In the genomic region with DNA sequence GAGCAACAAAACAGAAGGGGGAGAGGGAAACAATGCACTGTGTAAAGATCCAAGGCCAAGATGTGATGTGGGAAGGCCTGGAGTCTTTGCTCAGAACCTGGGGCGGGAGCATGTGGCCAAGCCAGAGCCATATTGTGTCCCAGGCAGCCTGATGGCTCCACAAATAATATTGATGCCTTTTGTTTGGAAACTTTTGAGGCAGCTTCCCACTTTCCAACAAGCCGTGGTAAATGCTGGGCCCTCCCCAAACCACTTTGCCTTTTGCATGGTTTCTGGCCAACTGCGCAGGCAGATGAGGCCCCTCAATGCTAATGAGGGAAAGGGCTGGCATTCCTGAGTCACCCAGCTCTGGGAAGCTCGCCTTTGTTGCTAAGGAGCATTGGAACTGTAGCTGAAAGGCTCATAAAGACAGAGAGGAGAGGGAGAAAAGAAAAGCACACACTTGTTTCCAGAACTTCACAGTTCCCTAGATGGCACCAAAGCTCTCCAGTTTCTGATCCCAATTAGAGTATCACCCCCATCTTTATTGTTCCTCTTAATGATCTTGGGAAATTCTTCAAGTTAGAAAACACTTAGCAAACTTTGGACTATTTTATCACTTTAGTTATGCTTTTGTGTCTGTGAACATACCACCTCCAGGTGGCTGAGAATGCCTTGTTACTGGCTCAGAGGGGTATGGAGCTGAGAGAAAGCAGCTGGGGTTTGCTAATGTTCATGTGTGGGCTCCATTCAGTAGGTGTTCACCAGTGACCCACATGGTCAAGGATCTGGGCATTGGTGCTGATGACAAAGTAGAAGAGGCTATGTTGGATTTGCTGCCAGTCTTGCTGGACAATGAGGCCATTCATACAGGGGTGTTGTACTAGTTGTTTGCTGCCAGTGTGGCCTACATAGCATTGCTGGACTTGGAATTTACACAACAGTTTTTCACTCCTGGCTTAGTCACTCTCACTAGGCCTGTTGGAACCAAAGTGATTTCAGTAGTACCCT, we compare ENCODE assay signal across 10 mouse cellular contexts. TPM values are rescaled to one million over a fixed set of nuclear protein-coding genes. Genes with fewer than 3 reads are reported as not detected.
A peak's percentile ranks its signal among the peaks of the same experiment; 100 is the strongest.
DNase-seq lines count a peak whose midpoint lies in the region; ATAC-seq lines count a peak whose summit lies in the region.
"Had no signal": no experiment of that assay in that cellular context is flagged by ENCODE, and none has a peak within 500 bp of the region (broad histone marks: within the 10 kb centered on the region; RNA-seq: fewer than 3 reads in every experiment).

No protein-coding gene starts in this region.

- peaks cover 6% of the 10 kb centered on the region; the same call in 1 of the 2 replicates for H3K4me1 ChIP-seq in hindbrain, embryonic 12.5 days
- peaks cover 4% of the 10 kb centered on the region; the same call in 1 of the 2 replicates for H3K4me1 ChIP-seq in limb, embryonic 12.5 days (replicated peaks)

- WGBS in hindbrain, embryonic 12.5 days: 23% methylated on average over 4 of the region's 4 CpGs
- 47% methylated on average over 4 of the region's 4 CpGs for WGBS in limb, embryonic 12.5 days

- H3K9me3 ChIP-seq in hindbrain, embryonic 12.5 days (replicated peaks): no peaks in the 10 kb centered on the region
- no peaks in the 10 kb centered on the region for H3K9me3 ChIP-seq in limb, embryonic 12.5 days

- H3K27me3 ChIP-seq in hindbrain, embryonic 12.5 days: no peaks in the 10 kb centered on the region
- H3K27me3 ChIP-seq in limb, embryonic 12.5 days: no peaks in the 10 kb centered on the region

- peak; percentile 59 for DNase-seq in layer of hippocampus, adult 11-12 months (ENCODE audit: low spot score)
- no peak for DNase-seq in layer of hippocampus, adult 9-10 months (ENCODE audit: low spot score)
- DNase-seq in right cerebral cortex, postnatal 4 days: peak; percentile 12
- no peak for DNase-seq in adrenal gland, adult 2 months
- DNase-seq in lung, postnatal 14 days: no peak
- no peak for DNase-seq in kidney, adult 18-20 months

- no peak overlapping the region for H3K9ac ChIP-seq in hindbrain, embryonic 12.5 days
- no peak overlapping the region for H3K9ac ChIP-seq in limb, embryonic 12.5 days (replicated peaks)

- H3K4me3 ChIP-seq in hindbrain, embryonic 12.5 days: no peak overlapping the region
- no peak overlapping the region for H3K4me3 ChIP-seq in limb, embryonic 12.5 days (replicated peaks)

- H3K4me2 ChIP-seq in hindbrain, embryonic 12.5 days (replicated peaks): no peak overlapping the region
- H3K4me2 ChIP-seq in limb, embryonic 12.5 days: no peak overlapping the region

- H3K36me3 ChIP-seq in hindbrain, embryonic 12.5 days: no peaks in the 10 kb centered on the region
- no peaks in the 10 kb centered on the region for H3K36me3 ChIP-seq in limb, embryonic 12.5 days

- H3K27ac ChIP-seq in hindbrain, embryonic 12.5 days: peak overlapping the region; percentile 56
- 0 out of 2 replicates have a peak overlapping the region, but pooled peaks have one; percentile 29 for H3K27ac ChIP-seq in limb, embryonic 12.5 days

- peak; percentile 90 for ATAC-seq in hindbrain, embryonic 12.5 days (ENCODE audit: low FRiP score)
- no peak for ATAC-seq in limb, embryonic 12.5 days (ENCODE audit: insufficient number of reproducible peaks, insufficient read depth, low FRiP score, low TSS enrichment, low read depth)

RNA-seq across cellular contexts. Expression of a gene that starts 55.3 kb away (rescaled TPM):
- not detected in 2 replicates for polyA plus RNA-seq in hindbrain, embryonic 12.5 days (2016; fragmentation: Nextera tagmentation; extraction: Ambion mirVana)
- polyA plus RNA-seq in limb, embryonic 12.5 days (2016; fragmentation: Nextera tagmentation; extraction: Ambion mirVana): not detected in 2 replicates
- 1 to 10 TPM in 1 of 2 experiments, not detected in 1; 1.2 TPM for total RNA-seq in adrenal gland, adult 2 months (2021)
- polyA plus RNA-seq in adrenal gland, adult 2 months (2012; rRNA removed): not detected in 2 replicates
- polyA plus RNA-seq: cerebellum, adult 2 months; intestine, embryonic 14.5 days had no signal

Comparison
In these comparisons a context has a peak if more than half of its experiments do, and no peak if none do; other contexts are left out.
1. DNase-seq: peak in layer of hippocampus, adult 11-12 months (single experiment) and right cerebral cortex, postnatal 4 days (single experiment); none in layer of hippocampus, adult 9-10 months (single experiment), adrenal gland, adult 2 months (single experiment), lung, postnatal 14 days (single experiment) and kidney, adult 18-20 months (single experiment).